Mouse (Mus musculus): ENCODE measurements around the gene Slc11a2. TPM values are rescaled to one million over a fixed set of nuclear protein-coding genes. Genes with fewer than 3 reads are reported as not detected.

The Slc11a2 gene
- polyA plus RNA-seq (2014; fragmentation: Illumina TruSeq; extraction: RNeasy Lipid Tissue Mini Kit (QIAGEN cat#74804); ENCODE audit: low read depth, low replicate concordance): 59.2 TPM

GRCm38 (mm10) chr15:100424396-100425122 lies at the start of gene Slc11a2:
Gene Slc11a2 (minus strand): TSS chr15:100425072.

GRCm38 (mm10) chr15:100468295-100469188 lies 43.7 kb upstream of the Slc11a2 start, which contains the start of gene Letmd1:
Gene Letmd1 (plus strand): TSS chr15:100469023.

GRCm38 (mm10) chr15:100421758-100422197 lies 3.1 kb downstream of the Slc11a2 start, which contains the start of gene Gm5475:
Gene Gm5475 (plus strand): TSS chr15:100422147.

GRCm38 (mm10) chr15:100364242-100364641 lies 60.6 kb downstream of the Slc11a2 start, which contains the start of gene Higd1c:
Gene Higd1c (plus strand): TSS chr15:100364542.

GRCm38 (mm10) chr15:100352711-100353250 lies 72.1 kb downstream of the Slc11a2 start, which contains the start of the genes Methig1 and Mettl7a2:
Gene Methig1 (plus strand): TSS chr15:100353149.
Gene Mettl7a2 (plus strand): TSS chr15:100353200.

Other genes starting within 250 kb of the Slc11a2 start
- 36.3 TPM for gene Atf1, start 197.3 kb downstream of the Slc11a2 start, polyA plus RNA-seq (2014; fragmentation: Illumina TruSeq; extraction: RNeasy Lipid Tissue Mini Kit (QIAGEN cat#74804); ENCODE audit: low read depth, low replicate concordance)
- gene Tmprss12, start 144.2 kb downstream of the Slc11a2 start, polyA plus RNA-seq (2014; fragmentation: Illumina TruSeq; extraction: RNeasy Lipid Tissue Mini Kit (QIAGEN cat#74804); ENCODE audit: low read depth, low replicate concordance): not detected
- gene Mettl7a1, start 120.9 kb downstream of the Slc11a2 start, polyA plus RNA-seq (2014; fragmentation: Illumina TruSeq; extraction: RNeasy Lipid Tissue Mini Kit (QIAGEN cat#74804); ENCODE audit: low read depth, low replicate concordance): 595 TPM
- gene Mettl7a3, start 90.1 kb downstream of the Slc11a2 start, polyA plus RNA-seq (2014; fragmentation: Illumina TruSeq; extraction: RNeasy Lipid Tissue Mini Kit (QIAGEN cat#74804); ENCODE audit: low read depth, low replicate concordance): 0.52 TPM
- gene Methig1, start 71.9 kb downstream of the Slc11a2 start, polyA plus RNA-seq (2014; fragmentation: Illumina TruSeq; extraction: RNeasy Lipid Tissue Mini Kit (QIAGEN cat#74804); ENCODE audit: low read depth, low replicate concordance): not detected
- gene Mettl7a2, start 71.9 kb downstream of the Slc11a2 start, polyA plus RNA-seq (2014; fragmentation: Illumina TruSeq; extraction: RNeasy Lipid Tissue Mini Kit (QIAGEN cat#74804); ENCODE audit: low read depth, low replicate concordance): not detected
- gene Higd1c, start 60.5 kb downstream of the Slc11a2 start, polyA plus RNA-seq (2014; fragmentation: Illumina TruSeq; extraction: RNeasy Lipid Tissue Mini Kit (QIAGEN cat#74804); ENCODE audit: low read depth, low replicate concordance): not detected
- 0.50 TPM for gene Gm5475, start 2.9 kb downstream of the Slc11a2 start, polyA plus RNA-seq (2014; fragmentation: Illumina TruSeq; extraction: RNeasy Lipid Tissue Mini Kit (QIAGEN cat#74804); ENCODE audit: low read depth, low replicate concordance)
- 33.7 TPM for gene Letmd1, start 44.0 kb upstream of the Slc11a2 start, polyA plus RNA-seq (2014; fragmentation: Illumina TruSeq; extraction: RNeasy Lipid Tissue Mini Kit (QIAGEN cat#74804); ENCODE audit: low read depth, low replicate concordance)
- gene Csrnp2, start 70.4 kb upstream of the Slc11a2 start, polyA plus RNA-seq (2014; fragmentation: Illumina TruSeq; extraction: RNeasy Lipid Tissue Mini Kit (QIAGEN cat#74804); ENCODE audit: low read depth, low replicate concordance): 5.0 TPM
- gene Tfcp2, start 126.9 kb upstream of the Slc11a2 start, polyA plus RNA-seq (2014; fragmentation: Illumina TruSeq; extraction: RNeasy Lipid Tissue Mini Kit (QIAGEN cat#74804); ENCODE audit: low read depth, low replicate concordance): 19.3 TPM
- gene Pou6f1, start 174.9 kb upstream of the Slc11a2 start, polyA plus RNA-seq (2014; fragmentation: Illumina TruSeq; extraction: RNeasy Lipid Tissue Mini Kit (QIAGEN cat#74804); ENCODE audit: low read depth, low replicate concordance): 42.7 TPM
- 271 TPM for gene Dazap2, start 190.3 kb upstream of the Slc11a2 start, polyA plus RNA-seq (2014; fragmentation: Illumina TruSeq; extraction: RNeasy Lipid Tissue Mini Kit (QIAGEN cat#74804); ENCODE audit: low read depth, low replicate concordance)
- gene Smagp, start 211.9 kb upstream of the Slc11a2 start, polyA plus RNA-seq (2014; fragmentation: Illumina TruSeq; extraction: RNeasy Lipid Tissue Mini Kit (QIAGEN cat#74804); ENCODE audit: low read depth, low replicate concordance): 77.1 TPM
- gene Bin2, start 244.5 kb upstream of the Slc11a2 start, polyA plus RNA-seq (2014; fragmentation: Illumina TruSeq; extraction: RNeasy Lipid Tissue Mini Kit (QIAGEN cat#74804); ENCODE audit: low read depth, low replicate concordance): 4.3 TPM

All from adipose tissue, adult 10 weeks (tissue).